Mouse (Mus musculus): ENCODE measurements at regions not wholly inside any gene's neighbourhood (a gene's known extent, or its start where the extent isn't known, plus 50 kb on each side); places are given as distances from the start of the nearest gene placed in this dataset.

- no peak for DNase-seq (ENCODE audit: low spot score in 2 of 2)
Measured at GRCm38 (mm10) chr7:90059249-90059628, 70.8 kb upstream of the Picalm start.

- DNase-seq (ENCODE audit: low spot score in 2 of 2), result no peak
Measured at GRCm38 (mm10) chr7:90059629-90060301, 70.2 kb upstream of the Picalm start.

GRCm38 (mm10) chr7:90060343-90061175 is 69.5 kb upstream of the Picalm start:
- DNase-seq (ENCODE audit: low spot score in 2 of 2), result no peak

- no peak for DNase-seq (ENCODE audit: low spot score in 2 of 2)
Measured at GRCm38 (mm10) chr7:90061701-90062100, 68.3 kb upstream of the Picalm start.

- DNase-seq (ENCODE audit: low spot score in 2 of 2), result no peak
Measured at GRCm38 (mm10) chr7:90062874-90063273, 67.1 kb upstream of the Picalm start.

GRCm38 (mm10) chr7:90064198-90064597 is 65.8 kb upstream of the Picalm start:
- no peak for DNase-seq (ENCODE audit: low spot score in 2 of 2)

GRCm38 (mm10) chr7:90065269-90065955 is 64.6 kb upstream of the Picalm start:
- DNase-seq (ENCODE audit: low spot score in 2 of 2), result no peak

- DNase-seq (ENCODE audit: low spot score in 2 of 2), result no peak
Measured at GRCm38 (mm10) chr7:90066275-90066674, 63.7 kb upstream of the Picalm start.

- no peak for DNase-seq (ENCODE audit: low spot score in 2 of 2)
Measured at GRCm38 (mm10) chr7:90067961-90068665, 61.9 kb upstream of the Picalm start.

GRCm38 (mm10) chr7:90070267-90070666 is 59.7 kb upstream of the Picalm start:
- no peak for DNase-seq (ENCODE audit: low spot score in 2 of 2)

GRCm38 (mm10) chr7:90073865-90074264 is 56.1 kb upstream of the Picalm start:
- no peak for DNase-seq (ENCODE audit: low spot score in 2 of 2)

- DNase-seq (ENCODE audit: low spot score in 2 of 2), result peak in 1 of 2 experiments; percentile 16
Measured at GRCm38 (mm10) chr7:90074592-90074991, 55.4 kb upstream of the Picalm start.

- no peak for DNase-seq (ENCODE audit: low spot score in 2 of 2)
Measured at GRCm38 (mm10) chr7:90077565-90077964, 52.4 kb upstream of the Picalm start.

GRCm38 (mm10) chr7:90080083-90080772 is 49.8 kb upstream of the Picalm start:
- no peak for DNase-seq (ENCODE audit: low spot score in 2 of 2)
